Mouse (Mus musculus) c-Kit-positive CD71-positive TER-119-positive erythroid progenitor cells, embryonic 14.5 days (primary cell): ENCODE measurements around the gene Mthfd1.

ENCODE experiments used
- DNase-seq: peaks from one replicate; pipeline ENCODE4 v3.0.0-alpha.2; 2013; ENCODE audit warnings: low spot score

The Mthfd1 gene

DNA sequence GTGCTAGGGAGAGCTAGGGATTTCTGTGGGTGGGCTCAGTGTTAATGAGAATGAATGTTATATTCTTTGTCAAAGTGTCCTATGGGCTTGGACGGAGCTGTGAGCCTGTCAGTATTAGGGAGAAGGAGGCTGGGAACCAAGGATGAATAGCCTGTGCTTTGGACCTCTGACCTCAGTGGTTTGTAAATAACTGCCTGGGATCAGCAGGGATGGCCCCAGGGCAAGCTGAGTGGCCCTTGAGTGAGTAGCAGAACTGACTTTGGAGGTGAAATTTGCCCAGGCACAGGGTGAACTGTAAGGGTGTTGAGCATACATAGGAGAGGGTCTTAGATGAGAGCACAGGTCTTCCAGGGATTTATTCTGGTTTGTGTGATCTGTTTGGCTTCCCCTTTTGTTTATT lies 8.8 kb downstream of the Mthfd1 start:
- DNase-seq: no peak

DNA sequence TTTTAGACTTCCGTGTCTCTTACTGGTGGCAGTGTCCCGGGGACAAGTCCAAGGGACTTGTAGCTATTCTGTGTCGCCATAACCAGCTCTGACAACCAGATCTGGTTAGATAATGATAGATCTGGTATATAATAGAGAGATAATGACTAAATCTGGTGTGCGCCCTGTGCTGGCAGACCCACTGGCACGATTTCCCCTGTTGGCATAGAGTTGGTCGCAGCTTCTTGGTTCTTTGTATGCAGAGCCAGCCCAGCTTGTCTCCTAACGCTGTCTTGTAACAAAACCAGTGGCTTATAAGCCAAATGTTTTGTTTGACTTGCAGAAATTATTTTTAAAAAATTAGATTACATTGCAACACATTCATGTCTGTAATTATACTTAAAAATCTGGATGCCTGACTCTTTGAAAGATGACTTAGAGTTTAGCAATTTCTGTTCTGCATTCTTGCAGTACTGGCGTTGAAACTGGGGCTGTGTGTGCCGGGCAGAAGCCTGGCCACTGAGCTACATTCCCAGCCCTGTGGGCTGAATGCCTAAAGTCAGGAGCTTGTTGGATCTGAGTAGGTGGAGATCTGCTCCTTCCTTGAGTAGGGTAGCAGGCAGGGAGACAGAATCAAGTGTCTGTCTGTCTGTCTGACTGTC lies 9.3 kb downstream of the Mthfd1 start:
- DNase-seq: no peak

DNA sequence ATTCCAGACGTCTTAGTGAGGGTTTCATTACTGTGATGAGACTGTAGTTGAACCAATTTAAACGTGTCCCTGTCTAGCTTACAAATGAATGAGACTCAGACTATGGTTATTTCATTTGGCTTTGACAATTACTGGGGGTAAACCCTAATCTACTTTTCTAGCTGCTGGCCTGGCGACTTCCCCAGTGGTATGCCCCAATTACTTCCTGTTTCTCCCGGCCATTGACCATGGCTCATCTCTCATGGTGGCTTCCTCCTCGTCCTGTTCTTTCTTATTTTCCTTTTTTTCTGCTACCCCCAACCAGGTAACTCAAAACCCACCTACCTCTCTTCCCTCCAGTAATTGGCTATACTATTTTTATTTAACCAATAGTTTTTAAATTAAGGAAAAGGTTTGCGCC lies 9.9 kb downstream of the Mthfd1 start:
- no peak for DNase-seq

DNA sequence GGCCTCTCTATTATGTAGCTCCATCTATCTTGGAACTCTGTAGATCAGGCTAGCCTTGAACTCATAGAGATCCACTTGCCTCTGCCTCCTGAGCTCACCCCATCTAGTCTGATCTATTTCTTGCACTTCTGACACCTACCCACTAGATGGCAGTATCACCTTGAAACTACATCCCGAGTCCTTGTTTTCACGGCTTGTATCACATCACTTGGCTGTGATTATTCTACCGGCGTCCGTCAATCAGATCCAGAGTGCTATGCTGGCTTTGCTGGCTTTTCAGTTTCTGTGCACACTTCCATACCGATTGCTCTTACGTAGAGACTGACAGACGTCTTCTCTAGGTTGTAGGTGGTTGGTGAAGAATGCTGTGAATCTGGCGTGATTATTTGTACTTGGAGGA lies 11.8 kb downstream of the Mthfd1 start:
- peak; percentile 63 for DNase-seq

DNA sequence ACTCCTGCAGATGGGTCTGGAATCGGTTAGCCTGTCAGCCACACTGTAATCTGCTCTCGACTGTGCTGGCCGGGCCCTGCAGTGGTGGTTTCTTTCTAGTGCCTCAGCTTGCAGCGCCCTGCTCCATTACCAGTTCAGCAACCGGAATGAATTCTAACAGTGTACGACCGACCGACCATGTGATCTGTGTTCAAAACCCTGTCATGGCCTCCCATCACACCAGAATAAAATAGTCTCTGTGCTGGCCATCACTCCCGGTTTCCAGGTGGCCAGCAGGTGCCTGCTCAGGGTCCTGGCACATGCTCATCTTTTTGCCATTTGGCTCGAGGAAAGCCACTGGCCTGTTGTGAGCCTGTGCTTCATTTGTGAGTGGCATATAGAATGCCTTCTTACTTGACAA lies 13.6 kb downstream of the Mthfd1 start:
- DNase-seq: no peak

DNA sequence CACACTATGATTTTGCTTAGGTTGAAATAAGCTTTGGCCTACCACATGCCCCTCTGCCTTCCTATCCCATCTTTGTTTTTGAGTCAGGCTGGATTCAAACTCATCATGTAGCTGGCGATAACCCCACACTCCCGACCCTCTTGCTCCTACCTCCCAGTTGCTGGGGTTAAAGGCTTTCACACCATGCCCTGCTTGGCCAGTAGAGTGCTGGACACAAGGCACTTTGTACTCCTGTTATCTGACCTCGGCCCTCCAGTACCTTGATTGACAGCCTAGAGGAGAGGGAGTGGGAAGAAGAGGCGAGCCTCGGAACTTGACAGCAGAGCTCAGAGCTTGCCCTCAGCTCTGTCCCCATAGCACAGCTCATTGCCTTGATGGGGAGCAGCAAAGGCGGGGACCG lies 14.1 kb downstream of the Mthfd1 start:
- no peak for DNase-seq

DNA sequence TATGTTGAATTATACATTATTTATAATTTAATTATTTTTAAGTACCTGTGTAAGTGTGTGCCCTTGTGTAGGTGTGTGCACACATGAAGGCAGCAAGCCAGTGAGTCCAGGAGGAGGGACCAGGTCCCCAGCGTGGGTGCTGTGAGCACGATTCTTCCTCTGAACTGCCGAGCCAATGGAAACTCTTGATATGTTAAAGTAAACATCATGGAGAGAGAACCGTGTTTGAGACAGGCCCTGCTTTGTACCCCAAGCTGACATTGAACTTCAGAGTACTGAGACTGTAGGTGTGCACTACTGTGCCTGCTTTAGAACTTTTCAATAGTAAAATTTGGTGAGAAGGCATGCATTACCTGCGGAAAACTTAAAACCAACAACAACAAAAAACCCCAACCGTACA lies 16.4 kb downstream of the Mthfd1 start:
- no peak for DNase-seq

DNA sequence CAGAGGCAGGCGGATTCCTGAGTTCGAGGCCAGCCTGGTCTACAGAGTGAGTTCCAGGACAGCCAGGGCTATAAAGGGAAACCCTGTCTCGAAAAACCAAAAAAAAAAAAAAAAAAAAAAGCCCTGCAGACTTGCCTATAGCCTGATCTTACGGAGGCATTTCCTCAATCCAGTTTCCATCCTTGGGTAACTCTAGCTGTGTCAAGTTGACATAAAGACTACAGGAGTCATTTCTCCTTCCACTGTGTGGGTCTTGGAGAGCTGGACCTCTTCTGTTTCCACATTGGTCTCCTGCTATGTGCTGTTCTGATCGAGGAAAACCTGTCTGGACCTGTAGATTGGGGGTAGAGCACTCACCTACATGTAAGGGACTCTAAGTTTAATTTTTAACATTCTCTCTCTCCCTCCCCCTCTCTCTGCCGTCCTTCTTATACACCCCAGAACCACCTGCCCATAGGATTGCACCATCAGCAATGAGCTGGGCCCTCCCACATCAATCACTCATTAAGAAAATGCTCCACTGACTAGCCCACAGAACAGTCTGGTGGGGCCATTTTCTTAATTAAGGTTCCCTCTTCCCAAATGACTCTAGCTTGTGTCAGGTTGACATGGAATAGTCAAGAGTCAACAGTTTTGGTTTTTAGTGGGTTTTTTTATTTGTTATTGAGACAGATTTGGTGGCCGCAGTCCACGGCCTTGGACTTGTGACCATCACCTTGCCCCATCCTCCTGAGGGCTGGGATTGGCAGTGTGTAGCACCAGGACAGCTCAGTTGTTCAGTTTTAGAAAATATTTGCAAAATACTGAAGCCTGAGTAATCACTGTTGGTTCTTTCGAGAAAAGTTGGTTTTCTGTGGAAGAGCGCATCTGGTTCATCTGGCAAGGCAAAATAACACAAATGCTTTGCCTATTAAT lies 17.8 kb downstream of the Mthfd1 start:
- no peak for DNase-seq

DNA sequence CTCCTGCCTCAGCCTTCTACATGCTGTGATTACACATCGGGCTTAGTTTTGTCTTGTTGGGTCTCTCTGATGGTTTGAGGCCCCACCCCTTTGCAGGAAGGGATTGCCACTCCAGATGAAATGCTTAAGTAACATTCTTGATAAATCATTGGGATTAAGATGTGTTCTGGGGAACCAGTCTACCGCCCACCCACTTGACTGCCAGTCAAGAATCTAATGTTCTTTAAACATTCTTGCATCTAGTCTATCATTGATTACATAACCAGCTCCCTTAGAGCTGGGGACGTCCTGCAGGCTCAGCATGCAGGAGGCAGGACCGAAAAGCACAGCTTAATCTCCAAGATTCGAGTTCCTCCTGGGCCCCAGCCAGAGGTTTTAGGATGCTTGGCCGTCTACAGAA lies 23.1 kb downstream of the Mthfd1 start:
- DNase-seq: no peak

DNA sequence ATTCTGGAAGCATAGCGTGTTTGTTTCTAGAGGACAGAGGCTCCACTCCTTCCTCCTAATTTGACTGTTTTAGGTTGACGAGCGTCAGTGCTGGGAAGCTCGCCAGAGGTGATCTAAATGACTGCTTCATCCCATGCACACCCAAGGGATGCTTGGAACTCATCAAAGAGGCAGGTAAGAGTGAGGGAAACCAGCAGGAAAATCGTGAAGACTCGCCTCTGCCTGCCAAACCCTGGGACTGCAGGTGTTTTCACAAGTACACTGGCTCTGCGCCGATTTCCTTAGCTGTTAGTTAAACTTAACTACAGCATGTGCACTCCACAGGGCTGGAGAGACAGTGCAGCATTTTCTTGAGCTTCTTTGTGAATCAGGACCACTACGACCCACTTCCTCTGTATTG lies 25.5 kb downstream of the Mthfd1 start:
- no peak for DNase-seq

DNA sequence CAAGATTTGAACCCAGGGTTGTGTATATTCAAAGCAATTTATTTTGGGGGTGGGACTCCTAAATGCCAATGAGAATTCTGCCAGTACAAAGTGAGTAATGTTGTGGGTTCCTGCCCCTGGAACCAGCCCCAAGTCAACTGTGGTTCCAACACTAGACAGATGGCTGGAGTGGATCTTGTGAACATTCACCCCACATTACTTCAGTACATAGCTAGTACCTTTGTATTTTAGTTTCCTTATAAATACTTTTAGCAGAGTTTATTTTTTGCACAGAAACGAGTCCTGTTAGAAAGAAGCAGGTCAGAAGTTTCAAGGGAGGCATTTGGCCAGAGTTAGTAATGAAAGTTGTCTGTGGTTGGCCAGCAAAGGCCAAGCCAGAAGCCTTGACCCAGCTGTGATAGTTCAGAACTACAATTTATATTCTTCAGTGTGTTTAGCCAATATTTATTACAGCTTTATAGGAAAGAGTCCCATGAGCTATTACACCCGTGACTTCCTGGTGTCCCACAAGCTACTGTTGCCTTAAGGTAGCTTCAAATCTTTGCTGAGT lies 26.1 kb downstream of the Mthfd1 start:
- DNase-seq: no peak

DNA sequence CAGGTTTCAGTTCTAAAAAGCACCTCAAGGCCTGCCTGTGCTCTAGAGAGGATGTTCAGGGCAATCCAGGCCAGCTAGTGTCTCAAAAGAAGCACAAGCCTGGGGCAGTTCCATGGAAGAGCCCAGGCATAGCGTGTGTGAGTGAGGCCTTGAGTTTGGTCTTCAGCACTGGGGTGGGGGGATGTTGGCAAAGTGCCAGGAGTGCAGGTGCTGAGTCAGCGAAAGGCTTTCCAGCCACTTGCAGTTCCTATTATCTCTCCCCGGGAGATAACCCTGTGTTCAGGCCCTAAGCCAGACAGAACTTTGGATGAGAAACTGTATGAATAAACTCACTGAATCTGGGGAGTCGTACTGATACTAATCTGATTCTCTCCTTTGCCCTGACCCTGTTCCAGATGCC lies 27.0 kb downstream of the Mthfd1 start:
- DNase-seq: no peak

DNA sequence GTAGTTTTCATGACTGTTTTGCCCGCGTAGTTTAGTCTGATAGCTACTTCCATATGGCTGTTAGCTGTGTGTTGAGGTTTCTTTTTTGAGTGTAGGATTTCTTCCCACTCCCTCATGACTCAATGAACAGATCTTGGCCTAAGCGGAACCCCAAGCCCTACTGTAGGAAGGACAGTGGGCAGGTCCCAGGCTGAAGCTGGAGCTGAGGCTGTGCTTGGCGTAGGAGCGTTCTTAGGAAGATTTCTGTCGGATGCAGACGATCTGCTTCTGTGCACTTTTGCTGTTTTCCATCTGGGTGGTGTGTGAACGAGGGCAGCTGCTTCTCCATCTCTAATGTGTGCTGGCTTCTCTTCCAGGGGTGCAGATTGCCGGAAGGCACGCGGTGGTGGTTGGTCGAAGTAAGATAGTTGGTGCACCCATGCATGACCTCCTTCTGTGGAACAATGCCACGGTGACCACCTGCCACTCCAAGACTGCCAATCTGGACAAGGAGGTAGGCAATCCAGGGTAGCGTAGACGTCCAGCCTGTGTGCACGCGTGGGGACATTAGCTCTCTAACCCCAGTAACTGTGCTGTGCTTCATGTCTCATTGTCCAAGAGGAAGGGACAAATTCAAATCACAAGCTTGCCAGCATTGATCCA lies 27.6 kb downstream of the Mthfd1 start:
- no peak for DNase-seq

DNA sequence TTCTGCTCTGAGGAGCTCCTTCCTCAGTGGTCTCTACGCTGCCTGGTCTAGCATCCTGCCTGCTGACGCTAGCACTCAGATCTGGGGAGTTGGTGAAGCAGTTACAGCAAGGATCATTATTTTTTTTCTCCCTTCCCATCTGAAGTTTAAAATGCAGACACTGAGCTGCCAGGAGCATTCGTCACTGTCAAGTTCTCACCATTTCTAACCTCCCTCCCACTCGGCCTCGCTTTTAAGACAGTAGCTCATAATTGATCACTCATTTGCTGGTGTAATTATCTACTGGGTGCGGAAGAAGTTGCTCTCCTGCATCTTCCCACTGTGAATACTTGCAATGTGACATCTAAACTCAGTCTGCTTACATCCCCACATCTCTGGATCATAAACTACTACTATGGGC lies 30.3 kb downstream of the Mthfd1 start:
- DNase-seq: no peak

DNA sequence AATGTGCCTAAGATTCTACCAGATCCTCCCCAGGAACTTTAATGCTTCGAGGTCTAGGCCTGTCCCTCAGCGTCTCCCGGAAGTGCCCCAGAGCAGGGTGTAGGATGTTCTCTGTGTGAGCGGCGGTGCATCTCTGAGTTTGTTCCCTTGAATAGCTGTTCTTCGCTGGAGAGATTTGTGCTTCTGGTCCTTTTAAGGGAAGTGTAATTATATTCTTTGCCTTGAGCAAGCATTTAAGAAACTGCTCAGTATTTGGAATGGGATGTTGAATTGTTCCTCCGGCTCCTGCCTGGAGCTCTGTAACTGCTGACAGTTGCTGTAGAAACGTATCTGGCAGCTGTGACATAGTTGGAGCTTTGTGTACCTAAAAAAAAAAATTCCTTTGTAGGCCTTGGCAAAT lies 32.9 kb downstream of the Mthfd1 start:
- DNase-seq: no peak

DNA sequence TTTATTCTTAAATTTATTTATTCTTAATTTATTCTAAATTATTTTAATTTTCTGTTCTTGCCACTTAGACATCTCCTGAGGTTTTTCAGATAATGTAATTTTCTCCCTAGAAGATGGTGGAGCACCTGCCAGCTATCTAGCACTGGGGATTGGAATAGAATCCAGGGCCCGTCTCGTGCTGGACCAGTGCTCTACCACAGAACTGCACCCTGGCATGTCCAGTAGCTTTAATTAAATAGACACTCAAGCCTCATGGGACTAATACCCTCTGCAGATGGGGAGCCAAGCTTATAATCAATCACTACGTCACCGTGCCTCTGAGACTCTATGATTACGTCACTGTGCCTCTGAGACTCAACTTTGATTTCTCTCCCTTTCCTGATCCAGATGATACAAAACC lies 33.4 kb downstream of the Mthfd1 start:
- DNase-seq: no peak

DNA sequence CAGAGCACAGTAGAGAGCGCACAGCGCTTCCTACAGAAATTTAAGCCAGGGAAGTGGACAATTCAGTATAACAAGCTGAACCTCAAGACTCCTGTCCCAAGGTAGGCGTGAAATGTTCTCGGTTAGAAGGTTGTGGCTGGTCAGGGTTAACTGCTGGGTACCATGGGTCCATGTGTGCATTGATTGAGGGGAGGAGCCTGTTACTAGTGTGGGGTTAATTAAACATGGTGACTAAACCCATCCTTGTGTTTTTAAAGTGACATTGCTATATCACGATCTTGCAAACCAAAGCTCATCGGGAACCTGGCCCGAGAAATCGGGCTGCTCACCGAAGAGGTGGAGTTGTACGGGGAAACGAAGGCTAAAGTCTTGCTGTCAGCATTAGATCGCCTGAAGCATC lies 34.3 kb downstream of the Mthfd1 start:
- DNase-seq: no peak

DNA sequence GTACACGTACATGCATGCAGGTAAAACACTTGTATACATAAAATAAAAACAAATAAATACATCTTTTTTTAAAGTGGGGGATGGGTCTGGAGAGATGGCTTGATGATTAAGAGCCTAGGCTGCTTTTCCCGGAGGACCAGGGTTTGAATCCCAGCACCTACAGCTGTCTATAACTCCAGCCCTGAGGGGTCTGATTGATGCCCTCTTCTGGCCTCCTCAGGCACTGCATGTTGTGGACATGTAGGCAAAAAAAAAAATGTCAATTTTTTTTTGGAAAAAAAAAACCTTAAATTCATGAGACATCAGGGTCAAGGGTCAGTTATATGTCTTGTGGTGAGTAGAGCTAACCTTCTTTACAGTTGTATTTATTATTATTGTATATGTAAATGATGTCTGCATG lies 35.2 kb downstream of the Mthfd1 start:
- DNase-seq: no peak

DNA sequence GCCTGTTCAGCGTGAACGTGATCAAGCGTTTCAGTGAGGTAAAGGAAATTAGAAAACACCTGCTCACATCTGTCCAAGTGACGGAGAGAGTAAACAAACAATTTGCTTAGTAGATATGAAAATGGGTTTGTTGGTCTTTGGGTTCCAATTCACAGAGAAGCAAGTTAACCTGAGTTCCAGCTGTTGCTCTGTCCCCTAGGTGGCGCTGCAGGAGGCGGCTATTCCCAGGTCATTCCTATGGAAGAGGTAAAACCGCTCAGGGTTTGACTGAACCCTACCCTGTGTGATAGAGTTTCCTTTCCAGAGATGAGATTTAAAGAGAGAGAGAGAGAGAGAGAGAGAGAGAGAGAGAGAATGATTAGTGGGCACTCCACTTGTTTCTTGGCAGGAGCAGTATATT lies 38.1 kb downstream of the Mthfd1 start:
- DNase-seq: peak; percentile 26

DNA sequence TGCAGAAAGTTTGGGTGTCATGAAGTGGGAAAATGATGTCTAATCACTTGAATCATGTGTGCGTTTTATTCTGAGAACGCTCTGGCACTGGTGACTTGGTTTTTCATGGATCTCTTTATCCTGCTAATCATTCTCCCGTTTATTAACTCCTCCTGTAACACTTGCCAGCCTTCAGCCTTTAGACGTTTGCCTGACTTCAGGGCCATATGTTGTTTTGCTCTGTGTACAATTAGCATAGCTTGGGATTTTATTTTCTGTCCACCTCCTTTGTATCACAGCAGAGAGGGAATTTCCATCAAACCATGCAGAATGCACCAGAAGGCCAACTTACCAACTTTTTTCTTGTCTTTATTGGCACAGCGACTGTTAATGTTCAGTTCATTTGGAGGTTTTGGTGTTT lies 42.7 kb downstream of the Mthfd1 start:
- no peak for DNase-seq

DNA sequence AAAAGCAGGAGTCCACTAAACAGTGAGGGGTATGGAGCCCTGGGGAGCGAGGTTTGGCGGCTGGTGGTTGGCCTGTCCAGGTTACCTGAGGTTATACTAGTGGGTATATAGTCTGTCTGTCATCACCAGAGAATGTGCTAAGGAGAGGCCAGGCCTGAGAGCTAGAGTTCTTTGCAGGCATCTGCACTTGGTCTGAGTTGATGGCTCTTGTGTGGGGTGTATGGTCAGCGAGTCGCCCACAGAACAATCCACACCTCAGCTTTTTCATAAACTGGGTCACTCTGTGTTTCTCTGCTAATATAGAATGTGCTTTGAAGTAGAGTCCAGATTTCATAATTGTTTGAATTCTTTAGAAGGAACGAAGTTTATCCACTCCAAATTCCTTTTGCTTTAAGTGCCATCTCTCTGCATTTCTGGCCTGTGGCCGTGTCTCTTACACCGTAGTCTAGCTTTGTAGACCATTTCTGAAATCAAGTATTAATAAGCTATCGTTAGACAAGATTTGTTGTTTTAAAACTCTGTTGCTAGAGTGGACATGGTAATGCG lies 44.3 kb downstream of the Mthfd1 start:
- no peak for DNase-seq

DNA sequence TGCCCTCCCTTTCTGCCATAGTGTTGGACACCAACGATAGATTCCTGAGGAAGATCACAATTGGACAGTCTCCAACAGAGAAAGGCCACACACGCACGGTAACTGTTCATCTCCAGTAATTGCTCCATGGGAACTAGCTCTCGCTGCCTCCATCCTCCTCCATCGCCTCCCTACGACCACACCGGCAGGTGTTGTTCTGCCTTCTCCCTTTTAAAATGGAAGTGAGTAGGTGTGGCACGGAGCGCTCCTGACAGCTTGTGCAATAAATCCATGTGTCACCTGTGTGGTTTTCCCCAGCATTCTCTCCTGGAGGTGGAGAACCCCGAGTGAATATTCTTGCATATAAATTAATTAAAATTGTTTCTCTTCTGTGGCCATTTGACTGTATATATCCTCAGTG lies 45.3 kb downstream of the Mthfd1 start:
- no peak for DNase-seq

DNA sequence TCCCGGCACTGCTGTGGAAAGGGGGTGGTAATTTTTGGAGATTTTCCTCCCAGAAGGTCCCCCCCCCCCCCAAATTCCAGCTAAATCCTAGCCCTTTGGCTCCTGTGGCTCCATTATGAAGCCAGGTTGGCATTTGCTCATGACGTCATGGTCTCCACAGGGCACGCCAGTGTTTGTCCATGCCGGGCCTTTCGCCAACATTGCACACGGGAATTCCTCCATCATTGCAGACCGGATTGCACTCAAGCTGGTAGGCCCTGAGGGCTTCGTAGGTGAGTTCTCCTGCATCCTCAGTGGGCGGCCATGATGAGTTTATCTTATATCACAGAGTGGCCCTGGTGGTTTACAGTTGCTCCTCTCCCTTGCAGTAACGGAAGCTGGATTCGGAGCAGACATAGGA lies 48.4 kb downstream of the Mthfd1 start:
- no peak for DNase-seq
